Mouse (Mus musculus): Measurements from ENCODE around the gene Srarp. TPM values are rescaled to one million over a fixed set of nuclear protein-coding genes. Genes with fewer than 3 reads are reported as not detected.

The Srarp gene
- polyA plus RNA-seq, 1 experiment from 2014 or later: not detected

DNA sequence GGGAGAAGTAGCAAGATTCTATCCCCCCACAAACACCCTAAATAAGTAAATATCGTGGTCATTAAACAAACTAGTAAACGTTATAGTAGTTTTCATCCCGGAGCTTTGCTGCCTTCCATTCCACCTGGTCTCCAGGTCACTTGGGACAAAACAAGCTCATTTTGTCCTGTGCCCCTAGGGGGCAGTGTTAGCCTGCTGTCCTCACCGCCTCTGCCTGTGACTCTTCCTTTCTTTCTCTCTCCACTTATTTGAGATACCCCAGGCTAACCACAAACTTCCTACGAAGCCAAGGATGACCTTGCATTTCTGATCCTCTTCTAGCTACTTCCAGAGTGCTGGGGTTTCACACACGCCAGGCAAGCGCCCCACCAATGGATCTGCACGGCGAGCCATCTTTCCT is 4.9 kb downstream of the Srarp start:
- no peak for ATAC-seq (ENCODE audit: low FRiP score)
- H3K27ac ChIP-seq: no peak overlapping the region
- no peak overlapping the region for H3K4me3 ChIP-seq (replicated peaks)
- WGBS: 50% methylated on average over 9 of the region's 9 CpGs
- no peaks in the 10 kb centered on the region for H3K9me3 ChIP-seq
- H3K9ac ChIP-seq: no peak overlapping the region
- no peak overlapping the region for H3K4me2 ChIP-seq
- H3K27me3 ChIP-seq: peaks cover 7% of the 10 kb centered on the region
- peaks cover 3% of the 10 kb centered on the region for H3K4me1 ChIP-seq
- no peaks in the 10 kb centered on the region for H3K36me3 ChIP-seq (replicated peaks)

DNA sequence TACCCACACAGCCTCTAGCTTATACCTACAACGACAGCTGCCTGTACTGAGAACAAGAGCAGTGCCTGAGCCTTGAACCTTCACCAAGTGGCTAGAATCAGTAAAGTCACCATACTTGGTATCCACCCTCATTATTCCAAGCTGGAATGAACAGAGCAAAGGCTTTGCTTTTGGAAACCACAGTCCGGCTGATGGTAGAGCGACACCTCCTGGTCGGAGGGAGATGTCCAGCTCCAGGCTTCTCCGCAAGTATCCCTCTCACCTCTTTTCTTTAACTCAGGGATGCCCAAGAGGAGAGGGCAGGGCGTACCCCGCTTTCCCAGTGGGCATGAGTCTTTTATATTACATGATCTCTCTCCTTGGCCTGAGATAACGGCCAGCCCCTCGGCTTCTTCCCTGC is 6.1 kb downstream of the Srarp start:
- H3K27me3 ChIP-seq: peaks cover 17% of the 10 kb centered on the region
- no peak overlapping the region for H3K4me2 ChIP-seq
- no peak overlapping the region for H3K9ac ChIP-seq
- no peaks in the 10 kb centered on the region for H3K36me3 ChIP-seq (replicated peaks)
- H3K4me1 ChIP-seq: peaks cover 13% of the 10 kb centered on the region
- H3K27ac ChIP-seq: no peak overlapping the region
- no peak for ATAC-seq (ENCODE audit: low FRiP score)
- no peaks in the 10 kb centered on the region for H3K9me3 ChIP-seq
- no peak overlapping the region for H3K4me3 ChIP-seq (replicated peaks)
- WGBS: 49% methylated on average over 9 of the region's 9 CpGs

DNA sequence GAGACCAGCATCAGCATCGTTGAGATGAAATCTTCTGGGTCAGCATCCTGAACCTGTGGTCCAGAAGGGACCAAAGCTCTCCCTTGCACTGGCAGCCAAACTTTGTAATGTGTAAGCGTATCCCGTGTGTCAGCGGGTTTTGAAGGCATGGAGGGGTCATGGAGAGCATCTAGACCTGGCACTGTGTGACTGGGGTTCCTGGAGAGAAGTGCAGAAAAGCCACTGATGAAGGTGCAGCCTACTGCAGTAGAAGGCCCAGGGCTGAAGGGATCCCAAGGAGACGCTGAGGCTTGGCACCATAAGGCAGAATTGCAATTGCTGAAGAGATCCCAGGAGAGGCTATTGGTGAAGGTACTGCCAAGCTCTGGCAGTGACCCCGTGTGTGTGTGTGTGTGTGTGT is 6.5 kb downstream of the Srarp start:
- H3K4me2 ChIP-seq: no peak overlapping the region
- H3K27me3 ChIP-seq: peaks cover 21% of the 10 kb centered on the region
- H3K9me3 ChIP-seq: no peaks in the 10 kb centered on the region
- 78% methylated on average over 6 of the region's 6 CpGs for WGBS
- H3K9ac ChIP-seq: no peak overlapping the region
- H3K4me3 ChIP-seq (replicated peaks): no peak overlapping the region
- peaks cover 13% of the 10 kb centered on the region for H3K4me1 ChIP-seq
- ATAC-seq (ENCODE audit: low FRiP score): no peak
- no peak overlapping the region for H3K27ac ChIP-seq
- H3K36me3 ChIP-seq (replicated peaks): no peaks in the 10 kb centered on the region

DNA sequence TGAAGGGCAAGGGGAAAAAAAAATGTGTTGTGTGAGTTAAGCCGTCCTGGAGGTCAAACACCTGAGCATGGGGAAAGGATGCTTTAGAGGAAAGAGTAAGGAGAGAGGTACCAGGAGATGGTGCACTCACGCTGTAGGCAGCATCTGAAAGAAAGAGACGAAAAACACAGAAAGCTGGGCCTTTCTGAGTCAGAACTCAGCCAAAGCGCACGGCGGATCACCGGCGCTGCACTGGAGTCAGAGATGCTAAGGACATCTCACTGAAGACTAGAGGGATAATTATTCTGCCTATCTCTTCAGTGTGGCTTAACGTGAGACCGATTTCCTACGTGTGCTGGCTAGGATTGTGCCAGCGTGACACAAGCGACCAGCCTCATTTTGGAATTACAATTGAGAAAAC is 8.0 kb downstream of the Srarp start:
- 85% methylated on average over 13 of the region's 13 CpGs for WGBS
- no peak overlapping the region for H3K4me3 ChIP-seq (replicated peaks)
- no peaks in the 10 kb centered on the region for H3K36me3 ChIP-seq (replicated peaks)
- H3K27ac ChIP-seq: no peak overlapping the region
- H3K4me1 ChIP-seq: peaks cover 13% of the 10 kb centered on the region
- no peak overlapping the region for H3K4me2 ChIP-seq
- peaks cover 32% of the 10 kb centered on the region for H3K27me3 ChIP-seq
- no peak overlapping the region for H3K9ac ChIP-seq
- no peaks in the 10 kb centered on the region for H3K9me3 ChIP-seq
- no peak for ATAC-seq (ENCODE audit: low FRiP score)

DNA sequence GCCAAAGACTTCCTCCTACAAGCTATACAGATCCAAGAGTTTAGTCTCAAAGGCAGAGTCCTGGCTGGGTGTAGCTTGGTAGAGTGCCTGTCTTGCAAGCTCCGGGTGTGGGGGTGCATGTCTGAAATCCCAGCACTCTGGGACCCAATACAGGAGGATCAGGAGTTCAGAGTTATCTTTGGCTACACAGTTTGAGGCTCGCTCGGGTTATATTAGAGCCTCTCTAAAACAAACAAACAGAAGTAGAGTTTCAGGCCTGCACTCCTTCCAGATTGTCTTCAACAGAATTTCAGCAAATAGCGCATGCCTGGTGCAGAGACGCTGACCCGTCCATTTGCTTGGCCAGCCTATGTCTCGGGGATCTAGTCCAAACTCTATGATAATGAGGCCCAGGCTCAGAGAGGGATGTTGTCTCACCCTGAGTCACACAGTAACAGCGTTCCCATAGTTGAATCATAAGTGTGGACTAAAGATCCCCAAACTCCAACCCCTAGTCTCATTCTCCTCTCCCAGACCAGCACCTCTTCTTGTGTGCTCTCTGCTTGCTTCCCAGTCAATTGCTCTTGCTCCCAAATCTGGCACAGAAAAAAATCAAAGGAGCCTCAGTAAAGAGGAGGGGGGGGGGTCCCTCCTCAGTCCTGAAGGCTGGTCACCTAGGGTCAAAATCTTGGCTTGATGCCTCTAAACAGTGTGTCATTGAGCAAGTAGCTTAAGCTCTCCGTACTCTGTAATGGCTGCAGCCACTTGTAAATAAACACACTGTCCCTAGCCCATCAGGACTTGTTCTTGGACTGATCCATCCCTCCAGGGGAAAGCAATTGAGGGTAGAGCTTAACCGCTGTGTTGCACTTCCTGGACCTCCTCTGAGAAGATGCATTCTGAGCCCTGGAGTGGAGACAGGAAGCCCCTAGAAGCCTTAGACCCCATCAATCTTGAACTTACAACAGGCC is 8.8 kb downstream of the Srarp start:
- ATAC-seq (ENCODE audit: low FRiP score): no peak
- Histone ChIP-seq H3K4me1 (peaks cover 13% of the 10 kb centered on the region), H3K4me3 (replicated peaks) (no peak overlapping the region), H3K36me3 (replicated peaks) (no peaks in the 10 kb centered on the region), H3K9me3 (no peaks in the 10 kb centered on the region), H3K9ac (no peak overlapping the region), H3K4me2 (no peak overlapping the region), H3K27me3 (peaks cover 32% of the 10 kb centered on the region), H3K27ac (no peak overlapping the region)
- 83% methylated on average over 10 of the region's 10 CpGs for WGBS

DNA sequence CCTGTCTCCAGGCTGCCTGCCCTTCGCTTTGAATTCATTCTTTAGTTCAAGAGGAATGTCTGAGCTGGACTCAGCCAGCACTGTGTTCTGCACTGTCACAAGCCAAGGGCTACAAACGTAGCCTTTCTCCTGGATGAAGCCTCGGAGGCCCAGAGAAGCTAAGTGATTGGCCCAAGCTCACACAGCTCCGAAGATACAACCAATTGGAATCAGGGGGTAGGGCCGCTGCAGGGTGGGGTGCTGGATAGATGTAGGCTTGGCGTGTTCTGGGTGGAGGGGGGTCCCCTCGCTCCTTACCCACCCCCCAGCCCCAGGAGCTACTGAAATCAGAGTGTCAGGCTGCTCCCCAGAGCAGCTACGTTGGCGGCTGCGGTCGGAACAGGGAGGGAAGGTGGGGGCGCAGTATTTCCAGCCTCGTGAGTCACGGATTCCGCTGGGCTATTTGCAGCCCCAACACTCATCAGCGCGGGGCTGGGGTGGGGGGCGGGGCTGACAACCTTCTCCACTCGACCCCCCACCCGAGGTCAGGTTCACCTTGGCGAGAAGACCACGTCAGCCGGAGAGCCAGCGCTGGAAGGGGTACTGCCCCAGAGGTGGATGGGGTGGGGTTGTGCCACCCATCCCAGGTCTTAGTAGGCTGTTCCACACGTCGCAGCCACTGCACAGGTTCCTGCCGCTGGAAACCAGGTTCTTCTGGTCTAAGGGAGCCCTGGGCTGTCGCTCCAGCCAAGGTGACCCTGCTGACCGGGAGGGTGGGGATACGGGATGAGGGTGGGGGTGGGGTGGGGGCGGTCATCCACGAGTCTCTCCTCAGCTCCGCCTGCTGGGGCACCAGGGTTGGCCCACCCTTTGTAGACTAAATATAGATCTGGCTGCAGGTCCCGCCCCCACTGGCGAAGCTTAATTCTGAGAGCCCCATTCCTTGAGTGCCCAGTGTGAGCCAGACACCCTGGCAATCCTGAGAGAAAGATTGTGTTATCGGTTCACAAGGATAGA is 10.1 kb downstream of the Srarp start:
- ATAC-seq (ENCODE audit: low FRiP score): peak; percentile 77
- H3K27me3 ChIP-seq: peaks cover 37% of the 10 kb centered on the region
- H3K4me3 ChIP-seq (replicated peaks): peak overlapping the region; percentile 34
- WGBS: 4% methylated on average over 36 of the region's 36 CpGs
- H3K36me3 ChIP-seq (replicated peaks): no peaks in the 10 kb centered on the region
- peak overlapping the region; percentile 57 for H3K4me2 ChIP-seq
- peak overlapping the region; percentile 26 for H3K9ac ChIP-seq
- H3K9me3 ChIP-seq: no peaks in the 10 kb centered on the region
- no peak overlapping the region for H3K27ac ChIP-seq
- peaks cover 13% of the 10 kb centered on the region for H3K4me1 ChIP-seq

DNA sequence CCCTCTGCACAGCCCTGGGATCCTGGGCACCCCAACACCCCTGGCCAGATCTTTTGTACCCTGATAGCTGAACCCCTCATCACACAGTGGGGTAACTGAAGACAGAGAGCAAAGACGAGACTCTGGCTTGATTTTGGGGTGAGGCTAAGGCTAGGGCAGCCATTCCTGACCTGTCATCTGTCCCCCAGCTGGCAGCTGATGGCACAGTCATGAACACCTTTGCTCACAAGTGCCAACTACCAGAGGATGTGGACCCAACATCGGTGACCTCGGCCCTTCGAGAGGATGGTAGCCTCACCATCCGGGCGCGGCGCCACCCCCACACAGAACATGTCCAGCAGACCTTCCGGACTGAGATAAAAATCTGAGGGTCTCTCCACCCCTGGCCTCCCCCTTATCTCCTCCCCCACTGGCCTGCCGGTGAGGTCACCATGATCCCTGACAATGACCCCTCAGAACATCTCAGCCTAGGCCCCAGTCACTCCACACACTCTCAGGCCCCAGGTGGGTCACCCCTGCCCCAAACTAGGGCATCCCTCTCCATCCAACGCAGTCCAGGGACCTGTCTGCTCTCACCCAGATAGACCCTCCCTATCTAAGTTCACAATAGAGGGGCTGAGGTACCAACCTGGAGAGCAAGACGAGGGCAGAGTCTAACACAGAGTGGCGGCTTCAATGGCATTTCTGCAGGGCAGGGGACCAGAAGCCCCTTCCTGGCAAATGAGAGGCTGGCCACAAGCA is 12.0 kb downstream of the Srarp start:
- peaks cover 13% of the 10 kb centered on the region for H3K4me1 ChIP-seq
- no peaks in the 10 kb centered on the region for H3K9me3 ChIP-seq
- H3K4me3 ChIP-seq (replicated peaks): no peak overlapping the region
- H3K4me2 ChIP-seq: no peak overlapping the region
- peaks cover 37% of the 10 kb centered on the region for H3K27me3 ChIP-seq
- no peaks in the 10 kb centered on the region for H3K36me3 ChIP-seq (replicated peaks)
- 89% methylated on average over 13 of the region's 13 CpGs for WGBS
- no peak for ATAC-seq (ENCODE audit: low FRiP score)
- no peak overlapping the region for H3K27ac ChIP-seq
- no peak overlapping the region for H3K9ac ChIP-seq

DNA sequence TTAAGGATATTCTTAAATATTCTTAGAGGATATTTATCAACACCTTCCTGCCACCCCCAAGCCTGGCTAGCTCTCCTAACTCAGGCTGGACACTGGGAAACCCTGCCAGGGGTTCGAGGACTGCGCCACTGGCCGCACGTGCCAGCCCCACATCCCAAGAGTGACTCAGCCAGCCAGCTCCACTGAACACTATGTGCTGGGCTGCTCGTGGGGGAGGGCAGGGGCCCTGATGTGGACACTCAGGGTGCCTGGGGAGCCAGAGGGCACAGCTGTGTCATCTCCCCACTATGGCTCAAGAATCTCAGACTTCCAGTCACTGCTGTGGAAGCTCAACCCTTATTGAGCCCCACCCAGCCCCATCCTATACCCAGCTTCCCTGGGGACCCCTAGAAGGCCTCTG is 12.6 kb downstream of the Srarp start:
- ATAC-seq (ENCODE audit: low FRiP score): no peak
- no peak overlapping the region for H3K9ac ChIP-seq
- H3K9me3 ChIP-seq: no peaks in the 10 kb centered on the region
- H3K36me3 ChIP-seq (replicated peaks): no peaks in the 10 kb centered on the region
- no peak overlapping the region for H3K4me2 ChIP-seq
- WGBS: 85% methylated on average over 5 of the region's 5 CpGs
- H3K4me3 ChIP-seq (replicated peaks): no peak overlapping the region
- no peak overlapping the region for H3K27ac ChIP-seq
- peaks cover 13% of the 10 kb centered on the region for H3K4me1 ChIP-seq
- peaks cover 37% of the 10 kb centered on the region for H3K27me3 ChIP-seq

DNA sequence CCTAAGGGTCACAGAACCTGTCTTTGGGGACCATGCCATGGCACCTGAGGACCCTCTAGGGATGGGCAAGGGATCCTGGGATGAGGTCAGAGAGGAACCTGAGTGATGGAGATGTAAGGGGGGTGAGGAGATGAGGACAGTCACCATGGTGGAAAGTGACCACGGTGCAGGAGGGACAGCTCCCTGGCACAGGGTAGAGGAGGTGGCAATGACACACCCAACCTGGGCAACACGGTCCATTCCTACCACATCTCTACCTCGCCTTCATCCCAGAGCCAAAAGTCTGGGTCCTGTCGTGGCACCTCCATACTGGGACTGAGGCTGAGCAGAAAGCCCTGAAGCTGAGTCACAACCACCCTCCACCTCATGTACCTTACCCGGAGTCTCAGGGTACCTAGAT is 13.1 kb downstream of the Srarp start:
- no peak overlapping the region for H3K27ac ChIP-seq
- no peaks in the 10 kb centered on the region for H3K36me3 ChIP-seq (replicated peaks)
- peaks cover 13% of the 10 kb centered on the region for H3K4me1 ChIP-seq
- H3K9me3 ChIP-seq: no peaks in the 10 kb centered on the region
- peaks cover 37% of the 10 kb centered on the region for H3K27me3 ChIP-seq
- H3K4me2 ChIP-seq: no peak overlapping the region
- no peak for ATAC-seq (ENCODE audit: low FRiP score)
- WGBS: 88% methylated on average over 5 of the region's 5 CpGs
- no peak overlapping the region for H3K9ac ChIP-seq
- H3K4me3 ChIP-seq (replicated peaks): no peak overlapping the region

DNA sequence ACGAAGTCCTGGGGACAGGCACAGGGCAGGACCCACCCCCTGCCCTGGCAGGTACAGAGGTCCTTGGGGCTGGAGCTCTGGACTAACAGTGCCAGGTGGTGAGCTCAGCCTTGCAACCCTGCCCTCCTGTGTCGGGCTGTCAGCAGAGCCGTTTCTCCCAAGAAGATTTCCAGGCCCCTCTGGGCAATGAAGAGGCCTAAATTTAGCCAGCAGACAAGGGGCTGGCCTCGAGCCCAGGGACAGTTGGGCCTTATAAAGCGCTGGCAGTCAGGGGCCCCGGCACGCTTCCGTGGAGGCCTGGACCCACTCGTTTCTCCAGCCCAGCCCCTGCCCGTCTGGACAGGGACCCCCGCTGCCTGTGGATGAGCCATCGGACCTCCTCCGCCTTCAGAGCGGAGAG is 14.5 kb downstream of the Srarp start:
- H3K4me3 ChIP-seq (replicated peaks): no peak overlapping the region
- H3K4me2 ChIP-seq: no peak overlapping the region
- peaks cover 13% of the 10 kb centered on the region for H3K4me1 ChIP-seq
- no peak for ATAC-seq (ENCODE audit: low FRiP score)
- no peak overlapping the region for H3K27ac ChIP-seq
- H3K9me3 ChIP-seq: no peaks in the 10 kb centered on the region
- 79% methylated on average over 14 of the region's 14 CpGs for WGBS
- peaks cover 34% of the 10 kb centered on the region for H3K27me3 ChIP-seq
- no peaks in the 10 kb centered on the region for H3K36me3 ChIP-seq (replicated peaks)
- H3K9ac ChIP-seq: no peak overlapping the region

DNA sequence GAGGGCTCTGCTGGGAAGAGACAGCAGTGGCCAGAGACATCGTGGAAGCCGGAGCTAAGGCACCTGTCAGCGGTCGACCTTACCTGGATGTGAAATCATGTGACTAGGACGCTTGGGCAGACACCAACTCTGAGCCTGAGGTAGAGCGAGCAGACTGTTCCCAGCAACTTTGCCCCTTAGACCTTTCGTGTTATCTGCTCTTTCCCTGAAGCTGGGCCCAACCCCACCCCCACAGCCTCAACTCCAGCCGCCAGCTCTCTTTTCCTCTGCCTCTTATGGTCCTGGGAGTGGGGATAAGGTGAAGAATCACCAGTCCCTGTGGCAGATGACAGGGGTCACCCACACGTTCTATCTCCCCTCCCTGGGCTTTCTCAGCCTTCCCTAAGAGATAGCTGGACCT is 15.0 kb downstream of the Srarp start:
- no peak for ATAC-seq (ENCODE audit: low FRiP score)
- no peak overlapping the region for H3K4me2 ChIP-seq
- no peak overlapping the region for H3K4me3 ChIP-seq (replicated peaks)
- no peak overlapping the region for H3K27ac ChIP-seq
- WGBS: 53% methylated on average over 9 of the region's 9 CpGs
- H3K27me3 ChIP-seq: peaks cover 29% of the 10 kb centered on the region
- H3K36me3 ChIP-seq (replicated peaks): no peaks in the 10 kb centered on the region
- H3K4me1 ChIP-seq: peaks cover 9% of the 10 kb centered on the region
- H3K9ac ChIP-seq: no peak overlapping the region
- no peaks in the 10 kb centered on the region for H3K9me3 ChIP-seq

Measured in forebrain, embryonic 12.5 days (tissue).